Mouse (Mus musculus) embryonic fibroblast, embryonic 13.5 days (primary cell): ENCODE data around the gene Atr.

Experiments used
- CTCF ChIP-seq: IDR thresholded peaks from 2 replicates; pipeline ENCODE4 v1.5.1; 2011; ENCODE audit warnings: mild to moderate bottlenecking, control low read depth, low read length, moderate library complexity, borderline replicate concordance; ENCODE audit not compliant: insufficient read depth
- POLR2A ChIP-seq: IDR thresholded peaks from 2 replicates; pipeline ENCODE4 v1.6.1; 2011; ENCODE audit warnings: low read depth, mild to moderate bottlenecking, control low read depth, low read length, moderate library complexity

DNA sequence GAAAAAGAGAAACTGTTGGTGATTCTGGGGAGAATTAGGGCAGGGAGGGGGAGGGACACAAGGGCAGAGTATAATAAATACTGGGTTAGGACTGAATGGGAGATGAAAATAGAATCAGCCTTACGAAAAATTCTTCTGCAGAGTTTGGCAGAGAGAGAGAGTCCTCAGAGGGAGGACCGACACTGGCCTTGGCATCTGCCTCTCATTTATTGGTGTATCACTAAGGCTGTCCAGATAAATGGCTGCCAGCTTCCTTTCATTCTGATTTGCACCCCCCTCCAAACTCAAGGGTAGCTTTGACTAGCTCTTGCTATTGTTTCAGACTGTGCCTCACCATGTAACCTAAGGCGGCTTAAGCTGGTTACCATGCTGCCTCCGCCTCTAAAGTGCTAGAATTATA, 1.4 kb upstream of the Atr start:
- TF ChIP-seq CTCF (no peak), POLR2A (no peak)
